Mouse (Mus musculus): ENCODE measurements around the gene Olfr1360.

Gene Olfr1360

GRCm38 (mm10) chr13:21642418-21642817, 34.8 kb downstream of the Olfr1360 start, which contains the start of gene Olfr11:
Gene Olfr11, minus strand, starts transcription at chr13:21642518.
- no peak for DNase-seq (ENCODE audit: low spot score in 2 of 2)

Measured in left cerebral cortex, adult 9 months (tissue).